Mouse (Mus musculus) kidney, adult 9 months (tissue): ENCODE results near the gene Osbpl8.
A peak's percentile ranks its signal among the peaks of the same experiment; 100 is the strongest.

Experiments
- DNase-seq: peaks from one replicate; pipeline ENCODE4 v3.0.0; 2022

Gene Osbpl8

GRCm38 (mm10) chr10:111247609-111248008 is 83.1 kb downstream of the Osbpl8 start:
- no peak for DNase-seq

GRCm38 (mm10) chr10:111248177-111248576 is 83.6 kb downstream of the Osbpl8 start:
- no peak for DNase-seq

DNA sequence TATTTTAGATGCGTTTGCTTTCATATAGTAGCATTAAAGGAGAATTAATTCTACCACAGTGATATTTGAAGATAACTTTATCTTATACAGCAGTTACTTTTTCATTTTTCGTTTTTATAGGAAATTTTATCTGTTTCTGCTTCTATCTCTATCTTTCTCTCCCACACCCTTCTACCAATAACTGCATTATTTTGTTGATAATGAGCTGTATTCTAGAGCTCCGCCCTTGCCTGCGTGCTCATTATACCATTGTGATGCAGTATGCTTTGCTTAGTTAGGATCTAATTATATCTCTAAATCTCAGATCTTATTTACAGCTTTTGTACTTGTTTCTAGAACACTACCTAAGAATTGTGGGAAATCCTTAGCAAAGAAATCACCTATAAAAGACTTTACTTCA is 85.6 kb downstream of the Osbpl8 start:
- DNase-seq, result no peak

DNA sequence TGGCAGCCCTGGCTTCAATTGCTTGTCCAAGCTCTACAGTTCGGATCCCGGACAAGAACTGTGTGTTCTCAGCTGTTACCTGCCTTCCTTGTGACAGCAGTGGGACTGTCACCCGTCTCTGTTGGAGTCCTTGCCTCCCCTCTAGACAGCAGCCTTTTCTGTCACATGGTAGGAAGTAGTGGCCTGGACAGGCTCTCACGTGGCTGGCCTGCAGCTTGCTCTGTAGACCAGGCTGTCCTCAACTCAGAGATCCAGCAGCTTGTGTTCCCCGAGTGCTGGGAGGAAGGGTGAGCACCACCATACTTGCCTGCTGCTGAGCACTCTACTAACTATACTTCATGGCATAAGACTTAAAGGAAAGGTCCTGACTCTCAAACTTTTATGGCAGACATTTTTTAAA is 87.1 kb downstream of the Osbpl8 start:
- no peak for DNase-seq

DNA sequence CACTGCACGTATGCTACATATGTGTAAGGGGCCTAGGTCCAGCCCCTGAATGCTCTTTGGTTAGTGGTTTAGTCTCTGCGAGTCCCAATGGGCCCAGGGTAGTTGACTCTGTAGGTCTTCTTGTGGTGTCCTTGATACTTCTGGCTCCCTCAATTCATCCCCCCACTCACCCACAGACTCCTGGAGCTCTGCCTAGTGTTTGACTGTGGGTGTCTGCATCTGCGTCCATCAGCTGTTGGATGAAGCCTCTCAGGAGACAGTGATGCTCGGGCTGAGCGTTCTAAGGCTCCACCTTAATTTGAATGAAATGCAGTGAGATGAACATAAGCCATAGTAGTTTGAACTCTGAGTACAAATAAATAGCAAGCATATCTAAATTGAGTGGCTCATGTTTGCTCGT is 90.7 kb downstream of the Osbpl8 start:
- DNase-seq, result no peak

GRCm38 (mm10) chr10:111256156-111256555 is 91.6 kb downstream of the Osbpl8 start:
- no peak for DNase-seq

GRCm38 (mm10) chr10:111257358-111257757 is 92.8 kb downstream of the Osbpl8 start:
- no peak for DNase-seq

DNA sequence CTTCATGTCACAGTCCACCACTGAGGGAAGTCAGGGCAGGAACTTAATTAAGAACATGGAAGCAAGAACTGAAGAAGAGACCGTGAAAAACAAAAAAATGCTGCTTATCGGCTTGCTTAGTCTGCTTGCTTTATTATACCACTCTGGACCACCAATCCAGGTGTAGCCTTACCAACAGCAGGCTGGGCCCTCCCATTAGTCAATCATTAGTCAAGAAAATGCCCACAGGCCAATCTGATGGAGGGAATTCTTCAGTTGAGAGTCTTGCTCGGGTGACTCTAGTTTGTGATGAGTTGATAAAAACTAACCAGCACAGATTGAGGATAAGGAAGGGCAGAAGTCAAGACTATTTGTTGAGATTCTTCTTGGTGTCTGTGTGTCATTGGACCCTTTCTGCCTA is 93.7 kb downstream of the Osbpl8 start:
- peak; percentile 66 for DNase-seq

GRCm38 (mm10) chr10:111271687-111272086 is 107.1 kb downstream of the Osbpl8 start:
- DNase-seq, result no peak

GRCm38 (mm10) chr10:111272905-111273304 is 108.4 kb downstream of the Osbpl8 start:
- DNase-seq, result no peak

GRCm38 (mm10) chr10:111273463-111274088 is 109.0 kb downstream of the Osbpl8 start:
- DNase-seq, result no peak

DNA sequence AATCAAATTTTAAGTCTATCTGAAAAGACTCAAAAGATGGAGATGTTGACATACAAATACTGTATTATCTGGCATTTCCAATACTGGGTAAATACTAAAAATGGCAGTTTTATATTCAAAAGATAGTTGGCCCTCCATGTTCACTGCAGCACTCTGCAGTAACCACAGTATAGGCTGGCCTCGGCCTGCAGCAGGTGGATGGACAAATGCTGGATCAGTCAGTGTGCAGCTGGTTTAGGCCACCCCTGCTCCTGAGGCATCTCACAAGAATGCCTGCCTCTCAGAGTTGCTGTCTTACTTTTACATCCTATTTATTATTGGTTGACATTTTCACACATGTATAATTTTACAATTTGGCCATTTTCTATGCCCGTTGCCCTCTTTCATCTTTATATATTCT is 111.3 kb downstream of the Osbpl8 start:
- DNase-seq, result no peak

DNA sequence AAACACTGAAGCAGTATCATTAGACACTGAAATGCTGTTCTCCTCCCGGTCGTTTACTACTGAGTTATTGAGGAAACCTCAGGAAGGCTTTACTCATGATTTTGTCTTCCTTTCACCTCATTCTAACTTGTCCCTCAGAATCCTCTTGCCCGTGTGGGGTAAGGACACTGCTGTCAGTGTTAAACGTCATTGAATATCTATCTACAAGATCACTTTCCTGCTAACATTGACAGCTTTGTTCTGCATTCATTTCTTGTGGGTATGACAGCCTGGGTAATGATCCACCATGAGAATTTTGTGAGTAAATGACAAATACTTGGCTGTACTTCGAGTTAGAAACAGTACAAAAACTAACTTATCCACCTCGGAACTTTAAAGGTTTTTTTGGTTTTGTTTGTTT is 133.1 kb downstream of the Osbpl8 start:
- DNase-seq, result no peak

DNA sequence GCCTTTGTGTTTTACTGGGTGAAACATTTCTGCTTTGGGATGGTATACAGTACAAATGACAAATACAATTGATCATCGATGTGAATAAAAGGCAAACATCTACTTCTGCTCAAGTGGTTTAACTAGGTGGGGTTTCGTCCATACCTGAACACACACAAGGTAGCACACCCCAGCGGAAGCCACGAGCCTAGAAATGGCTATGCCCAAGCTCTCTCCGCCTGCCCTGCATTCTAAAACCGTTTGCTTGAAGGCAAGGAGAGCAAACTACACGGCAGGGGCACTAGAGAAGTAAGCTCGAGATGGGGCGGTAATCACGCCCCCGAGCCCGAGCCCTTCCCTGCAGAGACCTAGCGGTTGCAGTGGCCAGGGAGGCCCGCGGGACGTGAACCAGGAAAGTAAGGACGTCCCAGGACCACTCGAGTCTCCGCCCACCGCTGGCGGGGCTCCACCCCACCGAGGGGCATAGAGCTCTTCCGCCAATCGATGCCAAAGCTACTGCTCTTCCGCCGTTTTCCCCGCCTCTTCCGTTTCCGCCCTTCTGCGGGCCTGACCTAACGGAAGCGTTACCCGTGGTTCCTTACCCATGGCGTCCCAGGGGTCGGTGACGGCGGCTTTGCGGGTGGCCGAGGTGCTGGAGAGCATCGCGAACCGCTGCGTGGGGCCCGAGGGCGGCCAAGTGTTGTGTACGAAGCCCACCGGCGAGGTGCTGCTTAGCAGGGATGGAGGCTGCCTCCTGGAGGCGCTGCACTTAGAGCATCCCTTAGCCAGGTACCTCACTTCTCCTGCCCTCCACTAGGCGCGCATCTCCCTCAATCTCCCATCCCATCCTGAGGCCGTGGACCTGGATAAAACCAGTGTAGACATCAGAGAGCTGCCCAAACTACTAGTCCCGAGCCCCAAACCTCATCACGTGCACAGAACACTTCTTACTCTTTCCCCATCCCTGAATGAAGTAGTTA is 133.9 kb downstream of the Osbpl8 start, which contains the start of gene Bbs10:
Gene Bbs10 (plus strand): TSS at position 540 of the 959 bp plus-strand sequence.
- DNase-seq, result peak; percentile 96

GRCm38 (mm10) chr10:111299591-111299990 is 135.0 kb downstream of the Osbpl8 start:
- DNase-seq, result no peak

GRCm38 (mm10) chr10:111301041-111301440 is 136.5 kb downstream of the Osbpl8 start:
- DNase-seq, result peak; percentile 73

DNA sequence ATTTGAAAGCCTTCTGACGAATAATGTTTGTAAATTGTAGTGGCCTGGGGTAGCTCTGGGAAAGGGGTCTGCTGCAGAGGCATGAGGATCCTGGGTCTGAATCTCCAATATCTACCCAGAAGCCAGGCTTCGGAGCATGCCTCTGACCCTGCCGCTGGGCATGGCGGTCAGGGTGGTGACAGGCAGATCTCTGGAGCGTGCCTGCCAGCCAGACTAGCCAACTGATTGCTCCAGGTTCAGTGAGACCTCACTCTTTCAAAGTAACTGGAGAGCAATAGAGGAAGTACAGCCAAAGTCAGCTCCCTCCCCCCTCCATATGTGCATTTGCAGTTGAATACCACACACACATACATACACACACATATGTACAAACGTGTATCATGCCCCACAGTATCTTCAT is 137.9 kb downstream of the Osbpl8 start:
- DNase-seq, result no peak

- DNase-seq, result no peak
Measured at GRCm38 (mm10) chr10:111308850-111309501, 144.4 kb downstream of the Osbpl8 start.

- DNase-seq, result no peak
Measured at GRCm38 (mm10) chr10:111313282-111313681, 148.7 kb downstream of the Osbpl8 start.

DNA sequence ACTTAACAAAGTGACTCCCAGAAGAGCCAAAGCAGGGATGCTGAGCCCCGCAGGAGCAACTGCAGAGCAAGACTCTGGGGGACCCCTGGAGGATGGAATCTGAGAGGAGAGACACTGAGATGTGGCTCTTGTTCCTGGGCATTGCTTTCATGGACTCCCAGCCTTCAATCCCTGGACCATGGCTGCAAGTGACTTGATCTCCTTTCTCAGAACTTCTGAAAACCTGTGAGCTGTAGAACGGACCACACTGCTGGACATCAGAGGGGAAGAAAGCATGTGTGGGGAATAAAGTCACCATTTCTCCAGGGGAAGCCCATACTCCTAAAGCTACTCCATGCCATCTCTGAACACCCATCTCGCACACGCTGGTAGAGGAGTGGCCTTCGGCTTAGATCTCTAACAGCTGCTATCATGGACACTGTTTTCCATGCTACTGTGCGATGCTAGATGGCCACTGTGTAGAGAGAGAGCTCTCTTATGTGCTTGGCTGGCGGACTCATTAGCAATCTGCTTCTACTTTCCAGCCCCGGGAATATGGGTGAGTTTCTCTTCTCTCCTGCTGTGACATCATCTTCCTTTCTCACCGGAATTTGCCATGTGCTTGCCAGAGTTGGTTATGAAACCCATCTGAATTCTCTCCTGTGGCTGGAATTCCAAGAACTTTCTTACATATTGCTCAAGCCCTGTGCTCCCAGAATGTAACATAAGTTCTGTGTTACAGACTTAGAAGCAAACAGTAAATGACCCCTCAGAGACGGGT is 150.3 kb downstream of the Osbpl8 start:
- no peak for DNase-seq

DNA sequence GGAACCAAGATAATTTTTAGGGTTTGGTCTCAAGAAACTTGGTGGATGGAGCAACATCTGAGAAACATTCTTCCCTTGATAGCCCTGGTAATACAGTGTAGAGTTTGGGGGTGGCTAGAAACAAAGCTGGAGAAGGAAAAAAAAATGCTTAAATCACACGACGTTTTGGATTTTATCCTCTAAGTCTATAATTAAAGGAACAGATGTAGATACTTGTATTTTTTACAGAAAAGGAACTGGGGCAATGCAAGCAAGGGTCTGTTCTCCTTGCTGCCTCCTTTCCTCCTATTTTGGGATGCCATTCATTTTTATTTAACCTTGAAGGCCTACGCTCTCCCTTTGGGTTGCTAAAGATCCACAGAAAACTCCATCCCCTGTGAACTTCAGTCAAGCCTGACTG is 151.4 kb downstream of the Osbpl8 start:
- no peak for DNase-seq

DNA sequence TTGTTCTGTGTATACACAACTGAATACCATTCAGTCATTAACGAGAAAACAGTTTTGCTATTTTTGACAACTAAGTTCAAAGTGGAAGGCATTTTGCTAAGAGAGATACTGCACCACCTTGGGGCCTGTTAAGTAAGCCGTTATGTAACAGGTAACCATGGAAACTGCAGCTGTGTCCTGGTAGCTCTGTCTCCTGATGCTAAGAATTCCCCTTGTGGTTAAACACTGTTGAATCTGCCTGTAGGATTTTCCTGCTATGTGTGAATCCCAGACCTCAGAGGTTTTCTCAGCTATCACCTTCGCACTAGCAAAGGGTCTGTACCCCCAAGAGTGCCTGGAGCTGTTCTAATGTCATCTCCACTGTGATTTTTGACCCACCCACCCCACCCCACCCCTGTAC is 153.5 kb downstream of the Osbpl8 start:
- DNase-seq, result peak; percentile 50
